Mouse (Mus musculus) left cerebral cortex, adult 2 months (tissue): ENCODE results near the gene Gnl3l. TPM values are rescaled to one million over a fixed set of nuclear protein-coding genes. Genes with fewer than 3 reads are reported as not detected.

Experiments used
- DNase-seq, 2 experiments: peaks; one replicate each; pipeline ENCODE4 v3.0.0; 2021 to 2022; ENCODE audit warnings: low spot score in 2 of 2, mixed read lengths in 1 of 2; ENCODE audit errors: extremely low spot score in 1 of 2
- H3K27ac ChIP-seq: fragments of 200-600 bp; 2 replicates; pipeline ENCODE4 v1.8.1; 2022
- H3K4me3 ChIP-seq: fragments of 200-600 bp; 2 replicates; pipeline ENCODE4 v1.8.1; 2022
- CTCF ChIP-seq: fragments of 200-600 bp; IDR thresholded peaks from 2 replicates; pipeline ENCODE4 v1.8.1; 2022; ENCODE audit warnings: antibody characterized with exemption, mild to moderate bottlenecking, moderate library complexity
- intact Hi-C: fragments of 180-260 bp; cut with DNase I; formaldehyde crosslinking; loops from one replicate; pipeline ENCODE4 v1.15.1; 2025
- long read RNA-seq, 2 experiments: library from polyadenylated mRNA; stranded (forward); transcript quantifications; one replicate each; pipeline ENCODE4 v2.0.0; 2021; ENCODE audit warnings: borderline mapping rate in 2 of 2
- total RNA-seq, 2 experiments: library from RNA; stranded (reverse); gene quantifications; 2 replicates each; pipeline ENCODE4 v1.2.3; 2021

The Gnl3l gene
- total RNA-seq: 100 to 1,000 TPM; 182 to 201 TPM
- long read RNA-seq, experiment 1, full-length matches to known transcripts: 80 of 118 reads
- long read RNA-seq, experiment 1, partial matches to known transcripts: 11 of 118 reads
- long read RNA-seq, experiment 1, other reads (novel, unspliced or antisense): 27 of 118 reads
- long read RNA-seq, experiment 2, full-length matches to known transcripts: 11 of 18 reads
- long read RNA-seq, experiment 2, partial matches to known transcripts: 3 of 18 reads
- long read RNA-seq, experiment 2, other reads (novel, unspliced or antisense): 4 of 18 reads

- peak; percentile 70 for TF ChIP-seq CTCF
- Histone ChIP-seq H3K27ac (peak within 1 kb of the TSS; percentile 85), H3K4me3 (peak within 1 kb of the TSS; percentile 52)
- intact Hi-C loops: loop anchor here (2.0 to 10.0 kb wide), 2 partner anchors 30 to 362 kb away; partner anchors contain the start of genes Fgd1 and Tro
- peak; percentile 79 to 85 for DNase-seq
These were observed at the start of gene Gnl3l for GRCm38 (mm10) chrX:151016938-151017877. Gnl3l (minus strand) TSS chrX:151017322.

GRCm38 (mm10) chrX:151066071-151066666 lies 49.0 kb upstream of the Gnl3l start:
- no peak overlapping the region for H3K27ac ChIP-seq
- H3K4me3 ChIP-seq: no peak overlapping the region
- TF ChIP-seq CTCF: no peak
- intact Hi-C loops: no loop called here
- no peak for DNase-seq

GRCm38 (mm10) chrX:151061615-151062299 lies 44.6 kb upstream of the Gnl3l start:
- H3K4me3 ChIP-seq: no peak overlapping the region
- DNase-seq: no peak
- no peak overlapping the region for H3K27ac ChIP-seq
- intact Hi-C loops: no loop called here
- no peak for TF ChIP-seq CTCF

- intact Hi-C loops: no loop called here
- H3K27ac ChIP-seq: no peak overlapping the region
- no peak for TF ChIP-seq CTCF
- no peak overlapping the region for H3K4me3 ChIP-seq
- DNase-seq: no peak
These were observed 42.2 kb upstream of the Gnl3l start for GRCm38 (mm10) chrX:151059346-151059745.

- no peak for TF ChIP-seq CTCF
- DNase-seq: no peak
- Histone ChIP-seq H3K27ac (no peak overlapping the region), H3K4me3 (no peak overlapping the region)
- intact Hi-C loops: no loop called here
These were observed 38.4 kb upstream of the Gnl3l start for GRCm38 (mm10) chrX:151055559-151055958.

- no peak for TF ChIP-seq CTCF
- no peak for DNase-seq
- Histone ChIP-seq H3K4me3 (no peak overlapping the region), H3K27ac (no peak overlapping the region)
- intact Hi-C loops: no loop called here
These were observed 37.4 kb upstream of the Gnl3l start for GRCm38 (mm10) chrX:151054489-151054888.

GRCm38 (mm10) chrX:151050337-151050736 lies 33.2 kb upstream of the Gnl3l start:
- Histone ChIP-seq H3K4me3 (no peak overlapping the region), H3K27ac (no peak overlapping the region; the same call in 1 of the 2 replicates)
- DNase-seq: peak; percentile 29 to 53
- TF ChIP-seq CTCF: no peak
- intact Hi-C loops: no loop called here

- no peak for DNase-seq
- Histone ChIP-seq H3K4me3 (no peak overlapping the region), H3K27ac (no peak overlapping the region)
- no peak for TF ChIP-seq CTCF
- intact Hi-C loops: loop anchor here (5.0 kb wide), 1 partner anchor 38 kb away; no protein-coding TSS in a partner anchor
These were observed 32.6 kb upstream of the Gnl3l start for GRCm38 (mm10) chrX:151049661-151050215.

- TF ChIP-seq CTCF: no peak
- intact Hi-C loops: loop anchor here (2.0 to 5.0 kb wide), 2 partner anchors 31 to 40 kb away; partner anchors contain the start of gene Gnl3l
- peak overlapping the region; percentile 62 for H3K4me3 ChIP-seq
- H3K27ac ChIP-seq: peak overlapping the region; percentile 75
- DNase-seq: peak in 1 of 2 experiments; percentile 28
These were observed 30.4 kb upstream of the Gnl3l start for GRCm38 (mm10) chrX:151047431-151048058.

GRCm38 (mm10) chrX:151046777-151047430 lies 29.8 kb upstream of the Gnl3l start:
- DNase-seq: peak; percentile 73 to 77
- peak overlapping the region; percentile 62 for H3K4me3 ChIP-seq
- H3K27ac ChIP-seq: peak overlapping the region; percentile 75
- intact Hi-C loops: loop anchor here (2.0 to 5.0 kb wide), 2 partner anchors 30 to 40 kb away; partner anchors contain the start of gene Gnl3l
- TF ChIP-seq CTCF: no peak
